Mouse (Mus musculus) lung, adult 2 months (tissue): Measurements from ENCODE around the gene Zfp768. TPM values are rescaled to one million over a fixed set of nuclear protein-coding genes. Genes with fewer than 3 reads are reported as not detected.

Experiments
- DNase-seq: peaks from one replicate; pipeline ENCODE4 v3.0.0; 2022
- H3K4me1 ChIP-seq: fragments of 200-500 bp; 2 replicates; pipeline ENCODE4 v1.6.1; 2011; ENCODE audit warnings: low read length; ENCODE audit not compliant: control insufficient read depth, insufficient read depth
- H3K4me3 ChIP-seq: fragments of 200-500 bp; replicated peaks from 2 replicates; pipeline ENCODE3; 2011; ENCODE audit warnings: low read depth, mild to moderate bottlenecking, control low read depth, low read length; ENCODE audit errors: extremely low read depth
- CTCF ChIP-seq: fragments of 200-500 bp; IDR thresholded peaks from 2 replicates; pipeline ENCODE4 v1.5.1; 2011; ENCODE audit warnings: mild to moderate bottlenecking, low read length, control low read depth; ENCODE audit not compliant: insufficient read depth
- POLR2A ChIP-seq: fragments of 200-500 bp; IDR thresholded peaks from 2 replicates; pipeline ENCODE4 v1.6.1; 2011; ENCODE audit warnings: low read depth, mild to moderate bottlenecking, control low read depth, low read length, borderline replicate concordance; ENCODE audit errors: extremely low read depth
- WGBS: fragments of 180-500 bp; shearing (Covaris S2); methylation state at CpG from one replicate; pipeline ENCODE4 v1.1.7; 2018; 5-methylcytosine and 5-hydroxymethylcytosine counted together
- polyA plus RNA-seq: library from polyadenylated mRNA; depleted of rRNA; stranded (reverse); fragments of >200 nt; gene quantifications from 2 replicates; pipeline ENCODE4 v1.2.3, GENCODE M21; 2012; rRNA removed

Gene Zfp768
- polyA plus RNA-seq, 1 experiment = 31.7 TPM

- Histone ChIP-seq H3K4me1 (no peaks in the 10 kb centered on the region), H3K4me3 (no peak overlapping the region)
- no peak for DNase-seq
- no peak for TF ChIP-seq POLR2A
- TF ChIP-seq CTCF = no peak
- 64% methylated on average over 12 of the region's 12 CpGs for WGBS
Observed at GRCm38 (mm10) chr7:127309951-127310350, 35.4 kb downstream of the Zfp768 start.

- 73% methylated on average over 4 of the region's 4 CpGs for WGBS
- no peak for DNase-seq
- H3K4me3 ChIP-seq = no peak overlapping the region
- no peak for TF ChIP-seq POLR2A
- TF ChIP-seq CTCF = 0 out of 2 replicates have a peak, but pooled peaks have one; percentile 3
- no peaks in the 10 kb centered on the region for H3K4me1 ChIP-seq
Observed at GRCm38 (mm10) chr7:127308887-127309286, 36.5 kb downstream of the Zfp768 start.

- WGBS = 77% methylated on average over 2 of the region's 2 CpGs
- Histone ChIP-seq H3K4me3 (no peak overlapping the region), H3K4me1 (no peaks in the 10 kb centered on the region)
- TF ChIP-seq POLR2A (no peak), CTCF (no peak)
- DNase-seq = no peak
Observed at GRCm38 (mm10) chr7:127308431-127308830, 37.0 kb downstream of the Zfp768 start.

GRCm38 (mm10) chr7:127297586-127298193 lies 47.7 kb downstream of the Zfp768 start:
- no peak for TF ChIP-seq POLR2A
- no peak for TF ChIP-seq CTCF
- WGBS = 80% methylated on average over 5 of the region's 5 CpGs
- no peak for DNase-seq
- no peaks in the 10 kb centered on the region for H3K4me1 ChIP-seq
- H3K4me3 ChIP-seq = no peak overlapping the region

GRCm38 (mm10) chr7:127296786-127297555 lies 48.4 kb downstream of the Zfp768 start:
- no peak for DNase-seq
- Histone ChIP-seq H3K4me3 (peak overlapping the region; percentile 20), H3K4me1 (no peaks in the 10 kb centered on the region)
- no peak for TF ChIP-seq CTCF
- no peak for TF ChIP-seq POLR2A
- 82% methylated on average over 5 of the region's 5 CpGs for WGBS

GRCm38 (mm10) chr7:127296098-127296497 lies 49.3 kb downstream of the Zfp768 start, which contains the start of gene Itgal:
Gene Itgal, plus strand, starts transcription at chr7:127296260.
- DNase-seq = no peak
- no peaks in the 10 kb centered on the region for H3K4me1 ChIP-seq
- TF ChIP-seq POLR2A (no peak), CTCF (no peak)
- 57% methylated on average over 11 of the region's 11 CpGs for WGBS
- peak within 1 kb of the TSS; percentile 25 for H3K4me3 ChIP-seq

Other genes with a start within 250 kb of the Zfp768 start
- gene Qprt, start 223.4 kb downstream of the Zfp768 start, polyA plus RNA-seq = 0.57 and 0.93 TPM in 2 replicates
- 11.8 and 13.2 TPM in 2 replicates for gene Spn, start 207.8 kb downstream of the Zfp768 start, polyA plus RNA-seq
- gene Cd2bp2, start 149.5 kb downstream of the Zfp768 start, polyA plus RNA-seq = 20.7 and 31.0 TPM in 2 replicates
- 30.3 and 32.9 TPM in 2 replicates for gene Tbc1d10b, start 137.1 kb downstream of the Zfp768 start, polyA plus RNA-seq
- 1.3 and 135 TPM in 2 replicates for gene Mylpf, start 136.7 kb downstream of the Zfp768 start, polyA plus RNA-seq
- gene Zfp553, start 112.5 kb downstream of the Zfp768 start, polyA plus RNA-seq = 8.9 and 11.6 TPM in 2 replicates
- gene Sept1, start 112.5 kb downstream of the Zfp768 start, polyA plus RNA-seq = 26.5 and 28.5 TPM in 2 replicates
- gene Zfp771, start 101.3 kb downstream of the Zfp768 start, polyA plus RNA-seq = 57.4 and 82.8 TPM in 2 replicates
- gene Dctpp1, start 84.9 kb downstream of the Zfp768 start, polyA plus RNA-seq = 17.6 and 17.9 TPM in 2 replicates
- gene Sephs2, start 71.5 kb downstream of the Zfp768 start, polyA plus RNA-seq = 15.4 and 16.2 TPM in 2 replicates
- 28.2 and 36.9 TPM in 2 replicates for gene Itgal, start 49.3 kb downstream of the Zfp768 start, polyA plus RNA-seq
- gene Zfp747, start 30.5 kb upstream of the Zfp768 start, polyA plus RNA-seq = 10.9 TPM in 2 replicates
- 4.1 and 5.1 TPM in 2 replicates for gene 9130019O22Rik, start 41.6 kb upstream of the Zfp768 start, polyA plus RNA-seq
- 7.6 TPM in 2 replicates for gene E430018J23Rik, start 48.0 kb upstream of the Zfp768 start, polyA plus RNA-seq
- 7.5 and 8.5 TPM in 2 replicates for gene Zfp764, start 61.2 kb upstream of the Zfp768 start, polyA plus RNA-seq
- gene Zfp688, start 76.5 kb upstream of the Zfp768 start, polyA plus RNA-seq = 22.6 and 23.0 TPM in 2 replicates
- 4.9 and 5.6 TPM in 2 replicates for gene Zfp689, start 103.6 kb upstream of the Zfp768 start, polyA plus RNA-seq
- gene Prr14, start 114.0 kb upstream of the Zfp768 start, polyA plus RNA-seq = 80.2 and 89.0 TPM in 2 replicates
- gene Fbrs, start 133.6 kb upstream of the Zfp768 start, polyA plus RNA-seq = 32.0 and 42.2 TPM in 2 replicates
- gene Srcap, start 166.4 kb upstream of the Zfp768 start, polyA plus RNA-seq = 27.0 and 32.8 TPM in 2 replicates
- 8.1 and 10.0 TPM in 2 replicates for gene Gm42715, start 174.0 kb upstream of the Zfp768 start, polyA plus RNA-seq
- 1.7 and 4.2 TPM in 2 replicates for gene Tmem265, start 215.8 kb upstream of the Zfp768 start, polyA plus RNA-seq
- 54.9 and 70.9 TPM in 2 replicates for gene Phkg2, start 227.8 kb upstream of the Zfp768 start, polyA plus RNA-seq
- gene Ccdc189, start 243.0 kb upstream of the Zfp768 start, polyA plus RNA-seq = 14.0 and 16.5 TPM in 2 replicates
- gene Rnf40, start 243.2 kb upstream of the Zfp768 start, polyA plus RNA-seq = 26.1 and 32.8 TPM in 2 replicates